Mouse (Mus musculus): ENCODE measurements at regions not wholly inside any gene's neighbourhood (a gene's known extent, or its start where the extent isn't known, plus 50 kb on each side); places are given as distances from the start of the nearest gene placed in this dataset.

DNA sequence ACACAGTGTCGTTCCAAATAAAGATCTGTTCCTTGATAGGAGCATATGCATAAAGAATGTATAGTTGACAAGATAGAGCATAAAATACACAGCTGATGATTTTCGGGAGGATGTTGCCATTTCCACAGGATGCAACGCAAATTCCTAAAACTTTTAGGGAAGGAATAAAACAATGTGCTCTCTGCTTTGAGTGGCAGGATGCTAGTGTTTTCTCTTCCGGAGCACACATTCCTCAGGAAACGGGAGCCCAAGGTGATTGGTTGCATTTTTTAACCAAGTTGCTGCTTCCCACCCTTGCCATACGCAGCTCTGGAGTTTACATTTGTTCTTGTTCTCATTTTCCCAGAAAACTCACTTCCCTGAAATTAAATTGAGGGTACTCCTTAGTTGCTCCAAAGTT lies 116.8 kb upstream of the Arhgap28 start:
- no peak for DNase-seq

DNA sequence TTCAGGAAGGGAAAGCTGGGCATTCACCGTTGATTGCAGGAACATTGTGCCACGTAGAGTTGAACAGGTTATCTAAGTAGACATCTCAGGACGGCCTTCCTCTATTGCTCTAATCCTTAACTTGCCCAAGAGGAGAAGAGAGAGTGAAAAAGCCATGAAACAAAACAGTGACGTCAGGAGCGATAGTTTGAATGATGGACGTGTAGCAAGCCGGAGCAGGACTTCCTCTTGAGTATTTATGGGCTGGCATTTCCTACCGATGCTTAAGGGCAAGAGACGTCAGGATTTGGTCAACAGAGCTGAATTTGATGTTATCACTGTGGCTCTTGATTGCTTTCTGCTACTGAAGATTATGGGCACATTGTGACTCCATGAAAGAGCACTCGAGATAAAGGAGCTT lies 130.5 kb upstream of the Arhgap28 start:
- no peak for DNase-seq

GRCm38 (mm10) chr17:68135436-68135835 lies 131.5 kb upstream of the Arhgap28 start:
- DNase-seq = no peak

DNA sequence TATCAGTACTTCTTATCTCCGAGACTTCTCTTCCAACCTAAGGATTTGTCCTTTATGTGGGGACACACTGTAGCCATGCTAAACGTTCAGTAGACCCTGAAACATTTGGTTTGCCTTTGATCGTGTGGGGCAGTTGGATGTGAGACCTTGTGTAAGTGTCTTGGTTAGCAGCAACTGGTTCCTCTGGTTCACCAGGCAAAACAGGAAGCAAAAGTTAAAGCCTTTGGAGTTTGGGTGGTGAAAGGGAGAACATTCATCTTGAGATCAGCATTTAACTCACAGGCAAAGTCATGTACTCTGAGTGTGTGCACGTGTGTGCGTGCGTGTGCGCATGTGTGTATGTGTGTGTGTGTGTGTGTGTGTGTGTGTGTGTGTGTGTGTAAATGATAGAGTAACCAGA lies 130.3 kb upstream of the L3mbtl4 start:
- no peak for DNase-seq

DNA sequence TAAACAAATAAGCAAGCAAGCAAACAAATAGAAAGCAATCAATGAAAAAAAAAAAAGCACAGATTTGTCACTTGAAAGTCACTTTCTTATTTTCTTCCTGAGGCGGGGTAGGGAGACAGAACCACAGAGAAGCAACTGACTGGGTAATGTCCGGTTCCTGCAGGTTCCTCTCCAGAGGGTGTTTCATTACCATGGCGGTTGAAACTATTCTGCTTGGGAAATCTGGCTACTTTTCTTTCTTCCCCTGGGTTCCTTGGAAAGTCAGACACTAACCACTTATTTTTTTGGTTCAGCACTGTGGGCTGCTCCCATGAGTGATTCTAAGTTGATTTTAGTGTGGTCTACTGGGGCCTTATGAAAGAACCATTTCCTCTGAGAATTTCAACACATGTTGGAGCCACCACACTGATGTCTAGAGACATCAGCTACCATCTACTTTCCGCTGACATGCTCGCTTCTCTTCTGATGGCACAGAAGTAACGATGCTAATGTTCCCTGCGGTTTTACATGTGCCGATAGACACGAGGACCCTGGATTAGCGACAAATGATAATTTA lies 124.3 kb upstream of the L3mbtl4 start:
- no peak for DNase-seq

DNA sequence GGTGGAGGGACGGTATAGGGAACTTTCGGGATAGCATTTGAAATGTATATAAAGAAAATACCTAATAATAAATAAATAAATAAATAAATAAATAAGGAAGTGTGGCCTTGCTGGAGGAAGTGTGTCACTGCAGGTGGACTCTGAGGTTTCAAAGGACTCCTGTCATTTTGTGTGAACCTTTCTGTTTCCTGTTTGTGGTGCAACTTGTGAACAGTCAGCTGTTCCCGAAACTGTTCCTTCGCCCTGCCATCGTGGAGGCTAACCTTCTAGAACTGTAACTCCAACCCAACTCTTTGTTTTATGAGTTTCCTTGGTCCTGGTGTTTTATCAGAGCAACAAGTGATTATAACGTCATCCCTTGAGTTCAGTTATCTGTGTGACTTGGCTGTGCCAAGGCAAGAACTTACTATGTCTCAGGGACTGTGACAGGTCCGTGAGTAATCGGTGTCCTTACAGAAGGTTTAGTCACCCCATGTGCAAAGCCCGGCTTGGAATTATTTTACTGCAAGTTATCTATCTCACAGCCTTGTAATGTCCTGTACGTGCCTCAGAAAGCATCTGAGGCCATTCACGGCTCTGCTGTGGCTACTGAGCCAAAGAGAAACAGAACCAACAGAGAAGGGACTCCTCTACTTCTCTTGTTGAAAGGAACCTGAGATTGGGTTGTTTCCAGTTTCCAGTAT lies 121.0 kb upstream of the L3mbtl4 start:
- DNase-seq = no peak

GRCm38 (mm10) chr17:68154879-68155278 lies 118.7 kb upstream of the L3mbtl4 start:
- DNase-seq = no peak

DNA sequence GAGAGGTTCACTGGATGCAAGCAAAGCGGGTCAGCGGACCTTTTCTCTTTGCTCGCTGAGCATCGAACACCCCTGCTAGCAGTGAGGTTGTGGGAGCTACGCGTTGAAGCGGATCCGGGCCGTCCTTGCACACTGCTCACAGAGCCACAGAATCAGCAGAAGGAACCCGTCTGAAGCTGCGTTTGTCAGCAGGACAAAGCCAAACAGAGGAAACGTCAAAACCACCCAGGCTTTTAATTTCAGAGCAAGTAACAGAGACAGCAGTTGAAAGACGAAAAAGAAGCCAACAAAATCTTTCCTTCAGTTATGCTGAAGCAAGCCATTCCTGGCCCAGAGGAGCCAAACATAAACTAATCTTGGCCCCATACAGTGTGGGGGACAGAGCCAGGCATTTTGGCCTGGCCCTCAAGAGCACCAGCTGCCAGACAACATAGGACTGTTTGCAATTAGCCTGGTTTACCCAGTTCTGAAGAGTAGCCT lies 115.4 kb upstream of the L3mbtl4 start:
- DNase-seq = no peak

DNA sequence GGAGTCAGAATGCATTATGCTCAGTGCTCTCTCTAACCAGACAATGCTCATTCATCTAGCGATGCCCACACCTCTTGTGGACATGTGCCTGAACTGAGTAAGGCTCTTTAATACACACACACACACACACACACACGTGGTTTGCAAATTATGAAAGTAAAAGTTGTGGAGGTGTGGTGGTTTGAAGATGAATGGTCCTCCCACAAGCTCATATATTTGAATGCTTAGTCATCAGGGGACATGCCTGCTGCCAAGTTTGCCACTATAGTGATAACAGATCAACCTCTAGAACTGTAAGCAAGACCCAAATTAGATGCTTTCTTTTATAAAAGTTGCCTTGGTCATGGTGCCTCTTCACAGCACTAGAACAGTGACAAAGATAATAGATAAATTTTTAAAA lies 112.5 kb upstream of the L3mbtl4 start:
- no peak for DNase-seq

GRCm38 (mm10) chr17:68163545-68163944 lies 110.1 kb upstream of the L3mbtl4 start:
- no peak for DNase-seq

GRCm38 (mm10) chr17:68164666-68165065 lies 108.9 kb upstream of the L3mbtl4 start:
- no peak for DNase-seq

- no peak for DNase-seq
These were observed 108.3 kb upstream of the L3mbtl4 start for GRCm38 (mm10) chr17:68165171-68165825.

- DNase-seq = no peak
These were observed 107.2 kb upstream of the L3mbtl4 start for GRCm38 (mm10) chr17:68166397-68166796.

DNA sequence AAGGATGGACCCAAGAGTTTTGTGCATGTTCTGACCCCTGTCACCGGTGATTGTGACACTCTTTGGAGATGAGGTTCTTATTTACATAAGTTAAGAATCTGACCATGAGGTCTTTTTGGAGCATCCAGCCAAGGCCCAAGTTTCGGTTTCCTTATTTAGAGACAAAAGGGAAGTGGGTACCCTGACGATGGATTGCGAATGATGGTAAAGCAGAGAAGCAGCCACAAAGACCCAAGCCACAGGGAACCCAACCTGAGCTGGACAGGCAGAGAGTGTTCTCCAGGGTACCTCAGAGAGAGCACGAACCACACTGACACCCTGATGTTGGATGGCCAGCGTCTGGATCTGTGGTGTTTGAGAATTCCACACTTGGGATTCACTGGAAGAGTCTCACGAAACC lies 100.8 kb upstream of the L3mbtl4 start:
- no peak for DNase-seq

- peak; percentile 55 for DNase-seq
These were observed 96.9 kb upstream of the L3mbtl4 start for GRCm38 (mm10) chr17:68176611-68177165.

GRCm38 (mm10) chr17:68177835-68178234 lies 95.8 kb upstream of the L3mbtl4 start:
- peak; percentile 56 for DNase-seq

DNA sequence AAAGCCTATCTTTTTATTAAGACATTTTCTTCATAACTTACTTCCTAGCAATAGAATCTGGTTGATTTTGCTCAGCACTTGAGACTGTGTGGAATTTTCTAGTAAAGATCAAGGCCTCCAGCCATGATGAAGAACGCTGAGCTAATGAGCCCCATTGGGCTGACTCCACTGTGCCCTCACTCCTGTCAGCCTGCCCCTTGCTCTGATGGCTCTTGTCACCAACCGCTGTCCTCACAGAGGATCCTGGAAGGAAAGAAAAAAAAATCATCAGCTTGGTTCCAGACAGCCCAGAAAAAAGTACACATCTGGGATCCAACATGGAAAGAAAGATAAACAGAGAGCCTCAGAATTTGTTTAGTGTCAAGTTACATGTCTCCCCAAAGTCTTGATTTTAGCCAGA lies 88.2 kb upstream of the L3mbtl4 start:
- DNase-seq = no peak

DNA sequence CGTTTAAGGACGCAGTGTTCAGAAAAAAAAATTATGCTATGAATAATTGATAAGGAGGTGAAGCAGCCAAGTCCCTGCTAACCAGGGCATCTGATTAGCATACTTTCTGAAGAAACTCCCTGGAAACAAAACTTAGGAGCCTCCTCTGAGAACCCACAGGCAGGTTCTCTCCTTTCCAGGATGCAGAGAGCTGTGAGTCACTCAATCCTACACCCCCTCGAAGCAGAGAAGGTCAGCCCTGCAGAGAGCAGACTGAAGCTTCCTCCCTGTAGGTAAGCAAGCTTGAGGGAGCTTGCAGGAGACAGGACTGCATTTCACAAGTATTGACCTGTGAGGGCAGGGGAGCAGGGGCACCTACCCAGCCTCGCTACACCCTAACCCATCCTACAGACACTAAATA lies 83.7 kb upstream of the L3mbtl4 start:
- no peak for DNase-seq

- DNase-seq = no peak
These were observed 68.1 kb upstream of the L3mbtl4 start for GRCm38 (mm10) chr17:68205545-68205944.

DNA sequence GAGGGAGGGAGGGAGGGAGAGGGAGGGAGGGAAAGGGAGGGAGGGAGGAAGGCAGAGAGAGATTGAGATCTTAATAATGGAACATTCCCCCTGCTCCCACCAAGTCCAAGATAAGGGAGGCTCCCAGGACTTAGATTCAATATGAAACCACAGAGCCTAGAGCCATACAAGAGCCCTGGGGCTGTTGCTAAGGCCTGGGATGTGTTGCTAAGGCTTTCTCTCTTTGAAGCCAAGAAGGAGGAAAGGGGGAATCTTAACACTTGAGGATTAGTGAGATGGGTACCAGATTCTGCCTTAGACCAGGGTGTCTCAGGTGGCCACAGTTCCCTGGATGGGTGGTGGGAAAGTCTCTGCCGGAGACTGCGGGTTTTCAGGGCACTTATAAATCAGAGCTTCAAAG lies 64.8 kb upstream of the L3mbtl4 start:
- DNase-seq = no peak

DNA sequence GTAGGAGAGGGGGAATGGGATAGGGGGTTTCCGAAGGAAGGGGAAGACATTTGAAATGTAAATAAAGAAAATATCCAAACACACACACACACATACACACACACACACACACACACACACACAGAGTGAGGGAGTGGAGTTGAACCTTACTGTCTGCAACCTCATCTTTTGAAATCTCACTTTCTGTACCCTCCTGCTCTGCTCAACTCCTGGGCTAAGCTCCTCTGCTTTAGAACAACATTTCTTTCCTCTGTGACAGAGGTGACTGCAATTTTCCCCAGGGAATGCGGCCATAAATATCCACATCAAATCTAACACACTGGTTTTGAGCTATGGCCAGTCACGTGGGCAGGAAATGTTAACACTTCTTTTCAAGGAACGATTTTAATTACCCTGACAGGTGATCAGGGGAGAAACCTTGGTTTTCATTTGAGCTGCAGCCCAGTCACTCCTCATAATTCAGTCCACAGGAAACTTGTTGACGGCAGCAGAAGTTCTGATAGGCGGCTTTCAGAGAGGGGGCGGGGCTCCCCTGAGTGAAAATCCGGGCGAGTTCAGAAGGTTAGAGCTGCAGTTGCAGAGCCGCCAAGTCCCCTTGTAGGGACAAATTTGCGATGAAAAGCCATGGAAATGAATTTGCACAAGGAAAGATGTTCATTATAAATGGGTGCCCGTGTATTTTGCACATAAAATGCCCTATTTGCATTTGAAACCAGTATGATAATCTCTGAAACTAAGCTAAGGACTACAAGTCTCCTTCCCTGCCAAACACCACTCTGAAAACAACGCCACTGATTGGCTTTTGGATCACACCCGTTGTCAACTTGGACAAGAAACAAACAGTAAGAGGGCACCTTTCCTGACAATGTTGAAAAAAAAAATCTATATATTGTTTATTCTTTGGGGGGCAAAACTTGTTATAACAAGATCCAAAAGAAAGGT lies 63.0 kb upstream of the L3mbtl4 start:
- peak; percentile 5 for DNase-seq

DNA sequence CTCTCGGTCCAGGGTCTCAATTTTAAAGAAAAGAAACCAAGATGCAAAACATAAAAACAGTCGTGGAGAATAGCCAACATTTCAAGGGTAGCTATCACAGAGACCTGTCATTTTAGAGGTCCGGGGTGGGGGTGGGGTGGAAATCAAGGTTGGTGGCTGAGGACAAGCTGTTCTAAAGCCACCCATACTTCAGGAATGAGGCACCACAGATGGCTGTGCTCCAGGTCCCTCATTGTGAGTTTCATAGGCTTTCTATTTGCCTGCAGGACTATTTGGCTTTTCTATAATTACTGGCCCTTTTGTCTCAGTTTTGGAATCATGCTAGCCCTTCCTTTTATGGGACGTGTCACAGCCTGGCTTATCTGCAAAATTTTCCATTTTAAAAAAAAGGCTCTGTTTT lies 55.4 kb upstream of the L3mbtl4 start:
- no peak for DNase-seq

DNA sequence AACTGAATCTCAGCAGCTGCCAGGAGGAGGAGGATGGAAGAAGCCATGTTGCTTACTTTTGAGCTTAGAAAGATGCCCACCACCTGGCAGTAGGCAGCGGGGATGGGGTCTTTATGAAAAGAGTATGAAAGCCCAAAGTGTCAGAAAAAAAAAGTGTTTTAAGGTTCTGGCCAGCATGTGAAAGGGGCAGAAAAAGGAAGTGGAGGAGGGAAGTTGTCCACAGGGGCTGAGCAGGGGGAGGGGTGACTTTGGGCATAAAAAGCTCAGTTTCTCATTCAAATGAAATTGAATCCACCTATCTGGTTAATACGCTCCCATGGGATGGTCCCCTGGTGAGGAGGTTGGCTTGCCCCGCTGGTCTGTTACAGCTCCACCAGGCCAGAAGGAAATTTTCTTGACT lies 50.4 kb upstream of the L3mbtl4 start:
- no peak for DNase-seq
